Mouse (Mus musculus): ENCODE data around the gene Cmss1. TPM values are rescaled to one million over a fixed set of nuclear protein-coding genes. Genes with fewer than 3 reads are reported as not detected.

Gene Cmss1
- polyA plus RNA-seq, 1 experiment from 2014 or later: 26.5 TPM

GRCm38 (mm10) chr16:57268058-57268841 is 338.4 kb downstream of the Cmss1 start:
- H3K36me3 ChIP-seq (ENCODE audit: control insufficient read depth, insufficient read depth, low read length): no peaks in the 10 kb centered on the region
- 72% methylated on average over 14 of the region's 14 CpGs for WGBS
- DNase-seq (ENCODE audit: low spot score) (no peak), ATAC-seq (ENCODE audit: low FRiP score, low TSS enrichment) (no peak)
- H3K4me1 ChIP-seq (replicated peaks; ENCODE audit: control insufficient read depth, insufficient read depth): no peaks in the 10 kb centered on the region
- TF ChIP-seq CTCF (IDR thresholded peaks at IDR 0.05; ENCODE audit: low read depth) (no peak), EP300 (optimal IDR thresholded peaks at IDR 0.05) (no peak)
- no peaks in the 10 kb centered on the region for H3K9me3 ChIP-seq (ENCODE audit: control insufficient read depth, low read length)
- H3K27ac ChIP-seq (replicated peaks): no peak overlapping the region; the same call in 1 of the 2 replicates
- no peaks in the 10 kb centered on the region for H3K27me3 ChIP-seq (ENCODE audit: control insufficient read depth, insufficient read depth, low read length)
- H3K9ac ChIP-seq (ENCODE audit: low read length): no peak overlapping the region
- H3K4me2 ChIP-seq (replicated peaks; ENCODE audit: low read depth): no peak overlapping the region
- no peak overlapping the region for H3K4me3 ChIP-seq (ENCODE audit: low read depth, low read length)

DNA sequence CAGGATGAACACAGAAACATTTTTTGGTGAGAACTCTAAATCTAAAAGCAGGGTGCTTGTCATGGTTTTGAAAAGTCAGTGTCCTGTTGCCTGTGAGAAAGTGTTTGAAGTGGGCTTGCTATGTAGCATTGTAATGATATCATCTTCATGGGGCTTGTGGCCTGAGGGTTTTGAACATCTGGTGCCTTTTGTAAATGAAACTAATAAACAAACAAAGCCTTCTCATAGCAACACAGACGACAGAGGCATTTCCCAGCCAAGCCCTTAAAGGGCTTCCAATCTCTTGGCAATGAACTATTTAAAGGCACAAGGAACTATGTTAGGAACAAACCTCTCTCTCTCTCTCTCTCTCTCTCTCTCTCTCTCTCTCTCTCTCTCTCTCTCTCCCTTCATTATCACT is 339.6 kb downstream of the Cmss1 start:
- 4% methylated on average over 1 of the region's 1 CpGs for WGBS
- DNase-seq (ENCODE audit: low spot score): no peak

GRCm38 (mm10) chr16:57260152-57260551 is 346.5 kb downstream of the Cmss1 start:
- no peak for DNase-seq (ENCODE audit: low spot score)
- no peaks in the 10 kb centered on the region for H3K36me3 ChIP-seq (ENCODE audit: control insufficient read depth, insufficient read depth, low read length)
- no peaks in the 10 kb centered on the region for H3K4me1 ChIP-seq (replicated peaks; ENCODE audit: control insufficient read depth, insufficient read depth)
- no peak for ATAC-seq (ENCODE audit: low FRiP score, low TSS enrichment)
- TF ChIP-seq CTCF (IDR thresholded peaks at IDR 0.05; ENCODE audit: low read depth): no peak
- TF ChIP-seq EP300 (optimal IDR thresholded peaks at IDR 0.05): no peak
- H3K9me3 ChIP-seq (ENCODE audit: control insufficient read depth, low read length): no peaks in the 10 kb centered on the region
- H3K4me2 ChIP-seq (replicated peaks; ENCODE audit: low read depth): no peak overlapping the region
- H3K27me3 ChIP-seq (ENCODE audit: control insufficient read depth, insufficient read depth, low read length): no peaks in the 10 kb centered on the region
- H3K9ac ChIP-seq (ENCODE audit: low read length): no peak overlapping the region
- H3K4me3 ChIP-seq (ENCODE audit: low read depth, low read length): no peak overlapping the region
- no peak overlapping the region; the same call in 1 of the 2 replicates for H3K27ac ChIP-seq (replicated peaks)
- WGBS: 65% methylated on average over 10 of the region's 10 CpGs

More for the DNA sequence above, 339.6 kb downstream of the Cmss1 start:
- no peak overlapping the region for H3K9ac ChIP-seq (ENCODE audit: low read length)
- TF ChIP-seq CTCF (IDR thresholded peaks at IDR 0.05; ENCODE audit: low read depth) (no peak), EP300 (optimal IDR thresholded peaks at IDR 0.05) (no peak)
- no peak overlapping the region for H3K4me3 ChIP-seq (ENCODE audit: low read depth, low read length)
- no peaks in the 10 kb centered on the region for H3K27me3 ChIP-seq (ENCODE audit: control insufficient read depth, insufficient read depth, low read length)
- peak; percentile 60; the same call in 1 of the 2 replicates for ATAC-seq (ENCODE audit: low FRiP score, low TSS enrichment)
- H3K27ac ChIP-seq (replicated peaks): no peak overlapping the region
- H3K36me3 ChIP-seq (ENCODE audit: control insufficient read depth, insufficient read depth, low read length): no peaks in the 10 kb centered on the region
- no peaks in the 10 kb centered on the region for H3K4me1 ChIP-seq (replicated peaks; ENCODE audit: control insufficient read depth, insufficient read depth)
- H3K9me3 ChIP-seq (ENCODE audit: control insufficient read depth, low read length): no peaks in the 10 kb centered on the region
- H3K4me2 ChIP-seq (replicated peaks; ENCODE audit: low read depth): no peak overlapping the region

DNA sequence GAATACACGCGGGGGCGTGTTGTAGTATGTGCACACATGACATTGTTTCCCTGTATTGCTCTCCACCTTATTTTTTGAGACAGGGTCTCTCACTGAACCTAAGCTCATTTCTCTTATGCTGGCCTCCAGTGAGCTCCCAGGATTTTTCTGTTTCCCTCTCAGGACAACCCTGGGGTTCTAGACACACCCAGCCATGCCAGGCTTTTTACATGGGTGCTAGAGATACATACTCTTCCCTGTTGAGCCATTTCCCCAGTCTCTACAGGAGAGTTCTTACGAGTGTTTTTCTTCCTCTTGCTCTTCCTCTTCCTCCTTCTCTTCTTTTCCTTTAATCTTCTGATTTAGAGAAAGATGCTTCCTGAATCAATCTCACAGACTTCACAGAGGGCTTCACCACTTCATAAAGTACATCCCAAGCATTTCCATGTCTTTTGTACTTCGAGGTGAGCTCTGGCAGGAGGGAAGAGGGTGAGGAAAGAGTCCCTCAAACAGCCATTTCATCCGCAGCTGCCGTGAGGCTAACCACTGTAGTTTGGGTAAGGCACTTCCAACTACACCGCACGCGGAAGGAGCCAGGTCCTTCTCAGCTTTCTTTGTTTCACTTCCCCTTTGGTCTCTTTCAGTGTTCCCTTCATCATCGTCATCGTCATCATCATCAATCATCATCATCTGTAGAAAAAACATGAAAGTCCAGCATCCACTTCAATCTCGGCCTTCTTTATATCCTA is 347.1 kb downstream of the Cmss1 start:
- TF ChIP-seq EP300 (optimal IDR thresholded peaks at IDR 0.05) (no peak), CTCF (IDR thresholded peaks at IDR 0.05; ENCODE audit: low read depth) (no peak)
- 79% methylated on average over 13 of the region's 13 CpGs for WGBS
- no peaks in the 10 kb centered on the region for H3K9me3 ChIP-seq (ENCODE audit: control insufficient read depth, low read length)
- H3K27me3 ChIP-seq (ENCODE audit: control insufficient read depth, insufficient read depth, low read length): no peaks in the 10 kb centered on the region
- no peak for DNase-seq (ENCODE audit: low spot score)
- no peak overlapping the region for H3K9ac ChIP-seq (ENCODE audit: low read length)
- no peak overlapping the region for H3K4me3 ChIP-seq (ENCODE audit: low read depth, low read length)
- no peak overlapping the region for H3K27ac ChIP-seq (replicated peaks)
- no peaks in the 10 kb centered on the region for H3K4me1 ChIP-seq (replicated peaks; ENCODE audit: control insufficient read depth, insufficient read depth)
- no peak for ATAC-seq (ENCODE audit: low FRiP score, low TSS enrichment)
- no peaks in the 10 kb centered on the region for H3K36me3 ChIP-seq (ENCODE audit: control insufficient read depth, insufficient read depth, low read length)
- no peak overlapping the region for H3K4me2 ChIP-seq (replicated peaks; ENCODE audit: low read depth)

Other genes with a start within 250 kb of the Cmss1 start
- gene Col8a1, start 147.9 kb upstream of the Cmss1 start, polyA plus RNA-seq (2015; fragmentation: Nextera tagmentation; extraction: Ambion mirVana): 25.5 and 36.8 TPM in 2 replicates

All from stomach, postnatal 0 days (tissue).